Mouse (Mus musculus): ENCODE results near the gene Gm37240.

DNA sequence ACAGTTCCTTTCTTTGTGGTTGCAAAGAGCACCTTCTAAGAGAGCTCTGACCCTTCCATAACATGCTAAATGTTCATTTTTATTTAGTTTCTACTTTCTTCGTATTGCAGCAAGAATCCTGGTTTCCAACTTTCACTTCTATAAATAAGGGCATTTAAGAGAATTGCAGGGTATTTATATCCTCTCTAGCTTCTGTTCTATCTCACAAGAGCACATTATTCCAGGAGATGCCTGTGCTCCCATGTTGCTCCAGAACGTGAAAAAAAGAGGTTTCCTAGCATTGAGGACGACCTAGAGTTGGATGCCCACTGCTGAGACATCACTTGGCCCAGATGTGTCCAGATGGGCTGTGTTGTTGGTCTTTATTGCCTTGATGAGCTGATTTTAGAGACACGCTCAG lies 742.2 kb downstream of the Gm37240 start:
- TF ChIP-seq TAL1 (conservative IDR thresholded peaks at IDR 0.05; ENCODE audit: low read depth, low read length) (no peak), GATA1 (IDR thresholded peaks at IDR 0.05; ENCODE audit: borderline replicate concordance, low read length) (no peak)
